Mouse (Mus musculus): ENCODE data around the gene Olfr263. TPM values are rescaled to one million over a fixed set of nuclear protein-coding genes. Genes with fewer than 3 reads are reported as not detected.

Olfr263 gene
- polyA plus RNA-seq, 1 experiment, result not detected

DNA sequence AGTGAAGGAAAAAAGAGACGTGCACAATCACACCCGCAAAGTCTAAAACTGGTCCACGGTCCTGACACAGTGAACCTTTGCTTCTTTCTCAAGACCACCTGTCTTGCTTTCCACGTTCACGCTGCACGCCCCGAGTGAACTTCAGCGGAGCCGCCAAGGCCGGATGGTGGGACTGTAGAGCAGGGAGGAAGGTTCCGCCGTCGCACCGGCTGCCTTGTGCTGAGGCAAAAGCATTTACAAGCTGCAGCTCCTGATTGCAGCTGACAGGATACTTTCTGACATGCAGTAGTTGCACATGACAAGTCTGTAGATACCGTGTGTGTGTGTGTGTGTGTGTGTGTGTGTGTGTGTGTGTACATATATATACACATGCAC, 41.7 kb downstream of the Olfr263 start:
- peak overlapping the region; percentile 4; the same call in 1 of the 2 replicates for H3K9ac ChIP-seq (ENCODE audit: low read depth, poor library complexity, severe bottlenecking)
- H3K4me3 ChIP-seq (ENCODE audit: low read depth, low read length), result peak overlapping the region; percentile 71
- H3K9me3 ChIP-seq (replicated peaks; ENCODE audit: control insufficient read depth, insufficient read depth, low read length, poor library complexity, severe bottlenecking), result no peaks in the 10 kb centered on the region
- no peak for TF ChIP-seq EP300 (IDR thresholded peaks at IDR 0.05; ENCODE audit: insufficient read depth, low read depth, low read length)
- TF ChIP-seq CTCF (IDR thresholded peaks at IDR 0.05; ENCODE audit: low read depth, low read length), result no peak
- no peak for TF ChIP-seq POLR2A (IDR thresholded peaks at IDR 0.05; ENCODE audit: insufficient read depth, low read length)
- H3K27me3 ChIP-seq (ENCODE audit: control insufficient read depth, insufficient read depth, low read length, poor library complexity, severe bottlenecking), result no peaks in the 10 kb centered on the region
- no peaks in the 10 kb centered on the region for H3K4me1 ChIP-seq (ENCODE audit: control insufficient read depth, insufficient read depth, low read length)
- H3K27ac ChIP-seq (ENCODE audit: insufficient read depth, low read length), result no peak overlapping the region
- no peaks in the 10 kb centered on the region for H3K36me3 ChIP-seq (ENCODE audit: control insufficient read depth, insufficient read depth, low read length, poor library complexity, severe bottlenecking)

DNA sequence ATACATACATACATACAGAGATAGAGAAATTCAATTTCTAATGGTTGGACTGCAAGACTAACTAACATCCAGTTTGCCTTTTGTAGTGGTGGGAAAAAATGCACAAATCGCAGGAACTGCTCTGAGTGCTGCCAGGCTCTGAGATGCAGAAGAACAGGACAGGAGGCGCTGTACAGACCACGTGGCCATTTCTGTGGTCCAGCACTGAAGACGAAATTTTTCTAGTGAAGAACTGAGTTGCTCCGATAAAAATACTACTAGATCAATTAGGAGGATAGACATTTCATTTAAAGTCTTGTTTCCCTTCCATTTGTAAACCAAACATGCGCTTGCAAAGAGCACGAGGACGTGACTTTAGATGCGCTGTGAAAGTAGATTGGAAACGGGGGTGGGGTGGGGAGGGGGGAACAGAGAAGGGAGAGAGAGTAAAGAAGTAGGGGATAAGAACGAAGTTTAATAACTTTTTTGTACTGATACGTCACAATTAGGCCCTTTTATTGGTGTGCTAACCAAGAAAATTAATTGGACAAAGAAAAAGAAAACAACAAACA, 42.2 kb downstream of the Olfr263 start:
- peak overlapping the region; percentile 73; the same call in 1 of the 2 replicates for H3K9ac ChIP-seq (ENCODE audit: low read depth, poor library complexity, severe bottlenecking)
- H3K27me3 ChIP-seq (ENCODE audit: control insufficient read depth, insufficient read depth, low read length, poor library complexity, severe bottlenecking), result no peaks in the 10 kb centered on the region
- H3K27ac ChIP-seq (ENCODE audit: insufficient read depth, low read length), result no peak overlapping the region
- H3K9me3 ChIP-seq (replicated peaks; ENCODE audit: control insufficient read depth, insufficient read depth, low read length, poor library complexity, severe bottlenecking), result no peaks in the 10 kb centered on the region
- H3K4me3 ChIP-seq (ENCODE audit: low read depth, low read length), result peak overlapping the region; percentile 65
- H3K4me1 ChIP-seq (ENCODE audit: control insufficient read depth, insufficient read depth, low read length), result no peaks in the 10 kb centered on the region
- no peaks in the 10 kb centered on the region for H3K36me3 ChIP-seq (ENCODE audit: control insufficient read depth, insufficient read depth, low read length, poor library complexity, severe bottlenecking)
- TF ChIP-seq CTCF (IDR thresholded peaks at IDR 0.05; ENCODE audit: low read depth, low read length), result no peak
- TF ChIP-seq EP300 (IDR thresholded peaks at IDR 0.05; ENCODE audit: insufficient read depth, low read depth, low read length), result no peak
- no peak for TF ChIP-seq POLR2A (IDR thresholded peaks at IDR 0.05; ENCODE audit: insufficient read depth, low read length)

DNA sequence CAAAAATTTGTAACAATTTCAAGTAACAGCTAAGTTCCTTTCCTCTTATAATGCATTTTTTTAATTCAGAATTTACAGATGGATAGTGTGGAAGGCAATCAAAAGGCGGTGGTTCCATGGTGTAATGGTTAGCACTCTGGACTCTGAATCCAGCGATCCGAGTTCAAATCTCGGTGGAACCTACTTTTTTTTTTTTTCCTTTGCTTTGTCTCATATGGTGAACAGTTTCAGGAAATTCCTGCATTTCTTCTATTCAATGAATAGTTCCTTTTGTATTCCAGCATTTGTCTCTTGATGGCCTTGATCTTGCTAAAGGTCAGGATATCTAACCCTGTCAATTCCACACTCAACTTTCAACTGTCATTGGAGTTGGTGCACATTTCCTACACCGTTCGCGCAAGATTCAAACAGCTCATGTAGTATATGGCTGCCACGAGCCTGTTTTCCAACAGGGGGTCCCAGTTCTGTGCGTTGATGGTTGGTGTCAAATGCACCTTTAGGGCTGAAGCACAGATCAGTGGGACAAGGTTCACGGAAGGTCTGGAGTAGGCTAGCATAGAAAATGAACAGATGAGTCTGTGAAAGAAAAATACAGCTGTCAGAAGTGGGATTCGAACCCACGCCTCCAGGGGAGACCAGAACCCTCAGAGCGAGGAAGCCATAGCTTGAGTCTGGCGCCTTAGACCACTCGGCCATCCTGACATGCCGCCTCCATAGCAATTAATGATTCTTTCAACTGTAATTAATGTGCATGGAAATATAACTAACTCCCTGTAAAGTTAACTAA, 43.0 kb downstream of the Olfr263 start:
- no peaks in the 10 kb centered on the region for H3K36me3 ChIP-seq (ENCODE audit: control insufficient read depth, insufficient read depth, low read length, poor library complexity, severe bottlenecking)
- H3K9ac ChIP-seq (ENCODE audit: low read depth, poor library complexity, severe bottlenecking), result peak overlapping the region; percentile 33
- H3K9me3 ChIP-seq (replicated peaks; ENCODE audit: control insufficient read depth, insufficient read depth, low read length, poor library complexity, severe bottlenecking), result no peaks in the 10 kb centered on the region
- no peak overlapping the region for H3K27ac ChIP-seq (ENCODE audit: insufficient read depth, low read length)
- no peaks in the 10 kb centered on the region for H3K4me1 ChIP-seq (ENCODE audit: control insufficient read depth, insufficient read depth, low read length)
- peak overlapping the region; percentile 97 for H3K4me3 ChIP-seq (ENCODE audit: low read depth, low read length)
- no peaks in the 10 kb centered on the region for H3K27me3 ChIP-seq (ENCODE audit: control insufficient read depth, insufficient read depth, low read length, poor library complexity, severe bottlenecking)
- TF ChIP-seq CTCF (IDR thresholded peaks at IDR 0.05; ENCODE audit: low read depth, low read length) (no peak), EP300 (IDR thresholded peaks at IDR 0.05; ENCODE audit: insufficient read depth, low read depth, low read length) (0 out of 2 replicates have a peak, but pooled peaks have one; percentile 49), POLR2A (IDR thresholded peaks at IDR 0.05; ENCODE audit: insufficient read depth, low read length) (no peak)

DNA sequence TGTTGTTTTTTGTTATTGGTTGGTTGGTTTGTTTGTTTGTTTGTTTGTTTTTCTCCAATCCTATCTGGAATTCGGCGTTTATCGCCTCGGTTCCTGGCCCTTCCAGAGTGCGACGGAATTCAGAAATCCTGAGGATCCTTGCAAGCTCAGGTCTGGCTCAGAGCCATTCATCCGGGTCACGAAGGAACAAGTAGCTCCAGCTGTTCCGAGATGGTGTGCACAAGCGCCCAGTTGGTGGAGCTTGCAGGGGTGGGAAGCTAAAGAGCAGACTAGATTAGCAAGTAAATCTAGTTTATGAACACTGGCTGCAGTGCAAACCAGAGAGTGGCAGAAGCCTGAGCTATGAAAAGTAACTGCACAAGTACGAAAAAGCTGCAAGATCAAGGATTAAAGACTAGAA, 43.6 kb downstream of the Olfr263 start:
- peak overlapping the region; percentile 81 for H3K27ac ChIP-seq (ENCODE audit: insufficient read depth, low read length)
- H3K9ac ChIP-seq (ENCODE audit: low read depth, poor library complexity, severe bottlenecking), result peak overlapping the region; percentile 21
- peak overlapping the region; percentile 65 for H3K4me3 ChIP-seq (ENCODE audit: low read depth, low read length)
- H3K9me3 ChIP-seq (replicated peaks; ENCODE audit: control insufficient read depth, insufficient read depth, low read length, poor library complexity, severe bottlenecking), result no peaks in the 10 kb centered on the region
- no peaks in the 10 kb centered on the region for H3K27me3 ChIP-seq (ENCODE audit: control insufficient read depth, insufficient read depth, low read length, poor library complexity, severe bottlenecking)
- TF ChIP-seq POLR2A (IDR thresholded peaks at IDR 0.05; ENCODE audit: insufficient read depth, low read length), result no peak
- TF ChIP-seq CTCF (IDR thresholded peaks at IDR 0.05; ENCODE audit: low read depth, low read length), result no peak
- no peak for TF ChIP-seq EP300 (IDR thresholded peaks at IDR 0.05; ENCODE audit: insufficient read depth, low read depth, low read length)
- no peaks in the 10 kb centered on the region for H3K36me3 ChIP-seq (ENCODE audit: control insufficient read depth, insufficient read depth, low read length, poor library complexity, severe bottlenecking)
- H3K4me1 ChIP-seq (ENCODE audit: control insufficient read depth, insufficient read depth, low read length), result no peaks in the 10 kb centered on the region

DNA sequence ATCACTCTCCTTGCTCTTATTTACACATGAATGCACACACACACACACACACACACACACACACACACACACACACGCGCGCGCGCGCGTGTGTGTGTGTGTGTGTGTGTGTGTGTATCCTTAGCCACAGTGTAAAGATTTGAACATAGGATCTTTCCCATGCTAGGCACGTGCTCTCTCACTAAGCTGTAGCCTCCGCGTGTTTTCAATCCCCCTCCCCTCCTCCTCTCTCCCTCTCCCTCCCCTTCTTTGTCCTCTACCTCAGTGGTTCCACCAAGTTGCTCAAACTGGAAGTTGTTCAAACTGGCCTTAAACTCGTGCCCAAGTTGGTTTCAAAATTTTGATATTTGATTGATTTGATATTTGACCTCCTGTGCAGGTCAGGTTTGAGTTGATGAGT, 47.3 kb downstream of the Olfr263 start:
- peaks cover 5% of the 10 kb centered on the region for H3K36me3 ChIP-seq (ENCODE audit: control insufficient read depth, insufficient read depth, low read length, poor library complexity, severe bottlenecking)
- no peak overlapping the region for H3K27ac ChIP-seq (ENCODE audit: insufficient read depth, low read length)
- no peak overlapping the region for H3K4me3 ChIP-seq (ENCODE audit: low read depth, low read length)
- H3K9me3 ChIP-seq (replicated peaks; ENCODE audit: control insufficient read depth, insufficient read depth, low read length, poor library complexity, severe bottlenecking), result no peaks in the 10 kb centered on the region
- no peaks in the 10 kb centered on the region for H3K27me3 ChIP-seq (ENCODE audit: control insufficient read depth, insufficient read depth, low read length, poor library complexity, severe bottlenecking)
- H3K4me1 ChIP-seq (ENCODE audit: control insufficient read depth, insufficient read depth, low read length), result no peaks in the 10 kb centered on the region
- TF ChIP-seq EP300 (IDR thresholded peaks at IDR 0.05; ENCODE audit: insufficient read depth, low read depth, low read length) (no peak), POLR2A (IDR thresholded peaks at IDR 0.05; ENCODE audit: insufficient read depth, low read length) (no peak), CTCF (IDR thresholded peaks at IDR 0.05; ENCODE audit: low read depth, low read length) (no peak)
- no peak overlapping the region for H3K9ac ChIP-seq (ENCODE audit: low read depth, poor library complexity, severe bottlenecking)

DNA sequence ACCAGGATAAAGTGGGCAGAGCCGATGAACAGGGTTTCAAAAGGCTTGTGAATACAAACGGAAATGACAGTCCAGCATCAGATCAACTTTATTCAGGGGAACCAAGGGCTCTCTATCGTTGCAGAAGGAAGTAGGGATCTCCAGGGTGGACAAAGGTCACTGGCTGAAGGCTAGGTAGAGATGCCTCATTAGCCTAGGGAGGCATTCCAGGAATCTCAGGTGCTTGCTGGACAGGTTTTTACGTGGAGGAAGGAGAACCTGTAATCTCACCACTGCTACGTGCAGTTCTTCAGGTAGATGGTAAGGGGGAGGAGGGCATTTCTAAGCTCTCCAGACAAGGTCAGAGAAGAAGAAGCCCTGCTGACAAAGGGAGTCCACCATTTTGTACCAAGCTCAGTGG, 48.2 kb downstream of the Olfr263 start:
- no peaks in the 10 kb centered on the region for H3K27me3 ChIP-seq (ENCODE audit: control insufficient read depth, insufficient read depth, low read length, poor library complexity, severe bottlenecking)
- H3K4me1 ChIP-seq (ENCODE audit: control insufficient read depth, insufficient read depth, low read length), result no peaks in the 10 kb centered on the region
- no peak overlapping the region for H3K4me3 ChIP-seq (ENCODE audit: low read depth, low read length)
- H3K9ac ChIP-seq (ENCODE audit: low read depth, poor library complexity, severe bottlenecking), result no peak overlapping the region
- peaks cover 13% of the 10 kb centered on the region for H3K36me3 ChIP-seq (ENCODE audit: control insufficient read depth, insufficient read depth, low read length, poor library complexity, severe bottlenecking)
- no peak overlapping the region for H3K27ac ChIP-seq (ENCODE audit: insufficient read depth, low read length)
- TF ChIP-seq EP300 (IDR thresholded peaks at IDR 0.05; ENCODE audit: insufficient read depth, low read depth, low read length) (peak; percentile 46; the same call in 1 of the 2 replicates), CTCF (IDR thresholded peaks at IDR 0.05; ENCODE audit: low read depth, low read length) (no peak)
- no peaks in the 10 kb centered on the region for H3K9me3 ChIP-seq (replicated peaks; ENCODE audit: control insufficient read depth, insufficient read depth, low read length, poor library complexity, severe bottlenecking)
